Mouse (Mus musculus): ENCODE data around the gene Gja1.

- TF ChIP-seq POLR2A (IDR thresholded peaks at IDR 0.05; ENCODE audit: borderline replicate concordance, control insufficient read depth, low read depth, low read length) (no peak), CTCF (IDR thresholded peaks at IDR 0.05; ENCODE audit: control insufficient read depth, insufficient read depth, low read length) (no peak)
Observed at GRCm38 (mm10) chr10:56432390-56432709, 55.2 kb downstream of the Gja1 start.
